Mouse (Mus musculus) T-helper 2 cell (primary cell): ENCODE data around the gene Ssh2.

ENCODE experiments used
- in situ Hi-C: fragments of 300-600 bp; cut with MboI, MseI; formaldehyde crosslinking; loops from one replicate; pipeline ENCODE4 v1.15.1; 2025; ENCODE audit warnings: high pct_unique_total_duplicates

The Ssh2 gene

DNA sequence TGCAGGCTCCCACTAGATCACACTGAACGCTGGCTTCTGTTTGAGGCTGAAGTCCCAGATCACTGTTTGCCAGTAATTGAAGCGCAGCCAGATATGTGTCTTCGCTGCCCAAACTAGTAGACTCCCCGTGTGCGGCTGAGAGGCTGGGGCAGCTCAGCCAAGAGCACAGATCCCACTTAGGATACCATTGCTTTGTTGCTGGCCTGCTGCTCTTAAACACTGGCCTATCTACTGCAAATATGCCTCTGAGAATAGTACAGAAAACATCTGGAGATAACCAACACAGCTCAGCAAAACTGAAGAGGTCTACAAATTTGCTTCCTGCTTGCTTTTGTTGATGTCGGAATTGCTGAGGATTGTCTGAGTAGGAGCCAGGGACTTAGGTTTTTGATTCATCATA lies 240.8 kb downstream of the Ssh2 start:
- in situ Hi-C loops = no loop called here

DNA sequence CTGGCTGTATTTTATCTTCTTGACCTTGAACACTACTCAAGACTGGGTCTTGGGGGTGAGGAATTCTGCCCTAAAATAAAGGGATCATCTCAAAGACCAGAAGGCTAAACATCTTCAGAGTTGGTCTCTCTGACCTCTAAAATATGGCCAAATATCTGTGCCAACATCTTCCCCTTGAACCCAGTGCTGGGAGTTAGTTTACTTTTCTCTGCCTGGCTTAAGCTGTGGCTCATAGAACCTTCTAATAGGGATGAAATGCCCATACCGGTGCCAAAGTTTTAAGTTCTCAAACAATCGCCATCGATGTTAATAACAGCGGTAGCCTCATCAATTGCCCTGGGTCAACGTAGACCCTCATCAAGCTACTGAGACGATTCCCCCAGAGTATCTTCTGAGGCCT lies 245.8 kb downstream of the Ssh2 start:
- in situ Hi-C loops = loop anchor here (10.0 kb wide), 1 partner anchor 357 kb away; no protein-coding TSS in a partner anchor

- in situ Hi-C loops = loop anchor here (10.0 kb wide), 1 partner anchor 358 kb away; no protein-coding TSS in a partner anchor
Measured at GRCm38 (mm10) chr11:77462283-77463100, 246.4 kb downstream of the Ssh2 start, which contains the start of gene Coro6. TSS of gene Coro6 (plus strand) at chr11:77462411.

- in situ Hi-C loops = loop anchor here (10.0 kb wide), 1 partner anchor 358 kb away; no protein-coding TSS in a partner anchor
Measured at GRCm38 (mm10) chr11:77463101-77463445, 247.0 kb downstream of the Ssh2 start.

DNA sequence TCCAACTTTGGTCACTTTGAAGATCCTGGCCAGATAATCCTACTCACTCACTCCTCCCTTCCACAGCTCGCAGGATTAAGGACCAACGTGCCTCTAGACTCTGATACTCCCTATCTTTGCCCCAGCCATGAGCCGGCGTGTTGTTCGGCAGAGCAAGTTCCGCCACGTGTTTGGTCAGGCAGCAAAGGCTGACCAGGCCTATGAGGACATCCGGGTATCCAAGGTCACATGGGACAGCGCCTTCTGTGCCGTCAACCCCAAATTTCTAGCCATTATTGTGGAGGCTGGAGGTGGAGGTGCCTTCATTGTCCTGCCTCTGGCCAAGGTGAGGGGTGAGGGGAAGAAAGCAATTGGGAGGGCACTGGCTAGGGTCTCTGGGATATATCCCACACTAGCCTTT lies 247.7 kb downstream of the Ssh2 start:
- in situ Hi-C loops = loop anchor here (10.0 kb wide), 1 partner anchor 359 kb away; no protein-coding TSS in a partner anchor

- in situ Hi-C loops = loop anchor here (10.0 kb wide), 1 partner anchor 360 kb away; no protein-coding TSS in a partner anchor
Measured at GRCm38 (mm10) chr11:77464684-77465083, 248.6 kb downstream of the Ssh2 start.

GRCm38 (mm10) chr11:77465111-77465510 lies 249.0 kb downstream of the Ssh2 start:
- in situ Hi-C loops = loop anchor here (10.0 kb wide), 1 partner anchor 360 kb away; no protein-coding TSS in a partner anchor

DNA sequence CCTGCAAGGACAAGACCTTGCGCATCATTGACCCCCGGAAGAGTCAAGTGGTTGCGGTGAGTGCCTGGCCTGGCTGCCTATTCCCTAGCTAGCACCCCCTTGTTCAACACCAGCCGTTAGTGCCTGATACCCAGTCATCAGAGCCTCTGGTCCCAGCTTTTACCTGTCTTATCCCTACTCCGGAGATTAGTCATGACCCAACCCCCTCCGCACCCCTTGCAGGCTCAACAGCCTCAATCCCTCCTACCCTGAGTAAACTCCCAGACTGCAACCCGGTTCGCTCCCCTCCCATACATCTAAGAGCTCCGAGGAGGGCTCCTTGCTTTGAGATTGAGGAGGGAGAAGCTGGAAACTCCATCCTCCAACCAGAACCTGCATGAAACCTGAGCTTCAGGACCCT lies 250.5 kb downstream of the Ssh2 start:
- in situ Hi-C loops = loop anchor here (10.0 kb wide), 1 partner anchor 362 kb away; no protein-coding TSS in a partner anchor

DNA sequence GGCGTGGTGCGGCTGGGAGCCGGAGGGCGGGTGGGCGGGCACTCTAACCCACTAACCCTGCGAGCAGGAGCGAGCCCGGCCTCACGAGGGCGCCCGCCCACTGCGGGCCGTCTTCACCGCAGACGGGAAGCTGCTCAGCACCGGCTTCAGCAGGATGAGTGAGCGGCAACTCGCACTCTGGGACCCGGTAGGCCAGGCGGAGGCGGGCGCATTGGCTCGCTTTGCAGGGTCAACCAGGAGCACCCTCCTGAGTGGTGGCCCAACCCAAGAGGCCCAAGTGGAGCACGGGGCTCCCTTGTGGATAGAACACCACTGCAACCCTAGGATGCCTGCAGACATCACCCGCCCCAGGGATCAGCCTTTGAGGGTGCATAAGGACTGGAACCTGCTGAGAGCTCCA lies 251.1 kb downstream of the Ssh2 start:
- in situ Hi-C loops = loop anchor here (10.0 kb wide), 1 partner anchor 362 kb away; no protein-coding TSS in a partner anchor

DNA sequence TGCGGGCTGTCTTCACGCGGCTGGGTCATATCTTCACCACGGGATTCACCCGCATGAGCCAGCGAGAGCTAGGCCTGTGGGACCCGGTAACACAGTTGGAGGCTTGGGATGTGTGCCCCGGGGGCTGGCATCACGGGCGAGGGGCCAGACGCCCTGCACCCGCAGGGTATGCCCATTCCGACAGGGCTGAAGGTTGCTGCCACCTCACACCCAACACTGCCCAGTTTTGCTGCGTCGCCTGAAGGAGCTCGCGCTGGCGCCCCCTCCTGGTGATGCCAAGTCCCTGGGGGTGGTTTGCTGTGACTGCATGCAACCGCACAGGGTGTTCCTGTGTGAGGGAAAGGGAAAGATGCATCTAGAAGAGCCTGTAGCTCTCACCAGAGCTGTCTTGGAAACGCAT lies 251.7 kb downstream of the Ssh2 start:
- in situ Hi-C loops = loop anchor here (10.0 kb wide), 1 partner anchor 363 kb away; no protein-coding TSS in a partner anchor

DNA sequence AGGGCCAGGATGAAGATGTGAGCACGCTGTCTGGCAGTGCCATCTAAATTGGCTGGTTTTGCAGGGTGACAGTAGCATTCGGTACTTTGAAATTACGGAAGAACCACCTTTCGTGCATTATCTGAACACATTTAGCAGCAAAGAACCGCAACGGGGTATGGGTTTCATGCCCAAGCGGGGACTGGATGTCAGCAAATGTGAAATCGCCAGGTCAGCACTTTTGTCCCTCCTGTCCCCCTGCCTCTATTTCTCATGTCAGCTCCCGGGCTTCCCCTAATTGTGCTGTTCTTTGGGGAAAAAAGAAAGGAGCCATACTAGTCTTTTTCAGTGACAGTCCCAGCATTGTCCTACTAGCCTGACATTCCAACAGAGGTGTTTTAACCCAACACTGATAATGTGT lies 252.3 kb downstream of the Ssh2 start:
- in situ Hi-C loops = loop anchor here (10.0 kb wide), 1 partner anchor 364 kb away; no protein-coding TSS in a partner anchor

GRCm38 (mm10) chr11:77471407-77471806 lies 255.3 kb downstream of the Ssh2 start:
- in situ Hi-C loops = no loop called here

GRCm38 (mm10) chr11:77472775-77473174 lies 256.7 kb downstream of the Ssh2 start:
- in situ Hi-C loops = no loop called here

DNA sequence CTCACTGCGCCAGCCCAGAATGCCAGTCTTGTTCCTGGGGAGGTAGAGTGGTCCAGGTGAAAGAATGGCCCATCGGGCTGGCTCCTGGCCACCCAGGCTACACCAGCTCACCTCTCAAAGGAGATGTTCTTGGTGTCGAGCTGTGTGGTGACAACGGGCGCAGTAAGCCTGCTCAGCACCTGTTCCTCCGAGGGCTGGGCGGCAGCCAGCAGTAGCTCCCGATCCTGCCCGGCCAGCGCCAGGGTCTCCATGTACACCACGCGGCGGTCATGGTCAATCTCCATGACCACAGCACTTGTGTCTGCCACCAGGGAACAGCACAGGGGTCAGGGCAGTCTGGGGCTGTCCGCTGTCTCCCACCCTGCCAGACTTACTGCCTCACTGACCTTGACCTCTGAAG lies 260.1 kb downstream of the Ssh2 start:
- in situ Hi-C loops = no loop called here

GRCm38 (mm10) chr11:77476895-77477294 lies 260.8 kb downstream of the Ssh2 start:
- in situ Hi-C loops = no loop called here

GRCm38 (mm10) chr11:77483043-77483442 lies 267.0 kb downstream of the Ssh2 start:
- in situ Hi-C loops = no loop called here

DNA sequence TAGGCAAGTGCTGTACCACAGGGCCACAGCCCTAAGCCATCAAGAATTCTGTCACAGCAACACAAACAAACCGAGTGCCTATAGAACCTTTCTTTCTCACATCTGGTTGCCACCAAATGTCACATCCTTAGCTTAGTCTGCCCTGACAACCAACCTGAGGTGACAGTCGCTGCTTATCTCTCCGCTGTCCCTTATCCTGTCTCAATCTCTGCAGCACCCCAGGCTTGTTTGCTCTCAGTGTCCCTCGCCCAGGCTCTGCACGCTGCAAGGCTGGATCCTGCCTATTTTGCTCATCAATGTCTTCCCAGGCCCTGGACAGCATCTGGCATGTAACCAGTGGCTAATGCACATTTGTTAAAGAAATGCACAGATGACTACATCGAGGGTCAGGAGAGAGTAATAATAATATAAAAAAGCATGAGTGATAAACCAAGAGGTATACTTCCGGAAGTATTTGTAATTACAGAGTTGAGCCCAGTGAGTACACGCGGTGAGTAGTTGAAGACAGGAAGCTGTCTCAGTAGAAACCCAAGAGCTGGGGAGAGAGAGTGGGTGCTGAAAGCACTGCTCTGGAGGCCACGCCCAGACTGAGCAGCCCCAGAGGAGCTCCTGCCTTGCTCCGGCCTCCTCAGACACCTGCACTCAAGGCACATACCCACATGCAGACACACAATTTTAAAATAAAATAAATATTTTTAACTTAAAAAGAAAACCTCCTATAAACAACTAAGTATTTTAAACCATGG lies 267.6 kb downstream of the Ssh2 start:
- in situ Hi-C loops = no loop called here

- in situ Hi-C loops = no loop called here
Measured at GRCm38 (mm10) chr11:77485229-77485628, 269.1 kb downstream of the Ssh2 start.

GRCm38 (mm10) chr11:77486798-77487197 lies 270.7 kb downstream of the Ssh2 start:
- in situ Hi-C loops = no loop called here

GRCm38 (mm10) chr11:77488771-77489581 lies 272.9 kb downstream of the Ssh2 start:
- in situ Hi-C loops = no loop called here

DNA sequence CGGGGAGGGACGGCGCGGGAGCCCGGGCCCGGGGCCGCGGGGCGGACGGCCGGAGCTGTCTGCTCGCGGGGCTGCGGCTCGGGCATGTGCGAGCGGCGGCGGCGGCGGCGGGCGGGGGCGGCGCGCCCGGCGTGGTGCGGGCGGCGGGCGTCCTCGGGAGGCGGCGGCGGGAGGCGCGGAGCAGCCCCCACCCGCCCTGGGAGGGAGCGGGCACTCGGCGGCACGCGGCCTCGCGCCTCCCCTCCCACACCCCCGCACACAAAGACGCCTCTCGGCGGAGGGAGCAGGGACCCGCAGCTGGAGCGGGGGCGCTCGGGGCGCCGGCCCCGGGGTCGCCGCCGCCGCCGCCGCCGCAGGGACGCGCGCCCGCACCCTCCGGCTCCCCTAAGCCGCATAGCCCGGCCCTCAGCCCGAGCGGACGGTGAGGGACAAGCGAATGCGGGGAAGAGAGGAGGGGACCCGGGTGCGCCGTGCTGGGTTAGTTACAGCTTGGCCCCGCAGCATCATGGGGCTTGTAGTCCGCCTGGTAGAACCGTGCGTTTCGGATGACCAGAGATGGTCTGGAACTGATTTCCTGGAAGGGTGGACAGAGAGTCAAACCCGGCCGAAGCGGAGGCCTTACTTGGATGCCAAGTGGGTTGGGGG lies 273.6 kb downstream of the Ssh2 start, which contains the start of gene Ankrd13b:
Gene Ankrd13b, minus strand, starts transcription at position 88 of the 645 bp plus-strand sequence.
- in situ Hi-C loops = no loop called here
